Mouse (Mus musculus): ENCODE results near the gene Pakap. TPM values are rescaled to one million over a fixed set of nuclear protein-coding genes. Genes with fewer than 3 reads are reported as not detected.
A peak's percentile ranks its signal among the peaks of the same experiment; 100 is the strongest.

Gene Pakap
- polyA plus RNA-seq, 1 experiment from 2014 or later = 28.4 TPM

DNA sequence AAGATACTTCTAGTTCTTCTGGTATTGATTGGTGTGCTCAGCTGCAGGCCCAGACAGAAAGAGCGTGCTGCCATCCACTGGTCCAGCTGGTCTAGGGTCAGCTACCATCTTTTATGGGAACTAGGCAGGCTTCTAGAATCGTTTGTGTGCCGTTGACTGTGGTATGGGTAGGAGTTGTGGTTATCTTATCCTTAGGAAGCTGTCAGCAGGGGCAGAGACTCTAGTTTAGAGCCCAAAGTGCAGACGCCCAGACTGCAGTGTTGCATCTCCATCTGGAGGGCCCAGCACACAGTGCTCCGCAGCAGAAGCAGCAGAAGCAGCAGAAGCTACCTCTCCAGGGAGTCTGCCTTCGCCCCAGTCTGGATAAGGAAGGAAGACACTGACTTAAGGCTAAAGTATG, 281.5 kb downstream of the Pakap start:
- H3K27me3 ChIP-seq (replicated peaks; ENCODE audit: control insufficient read depth, insufficient read depth, low read length) = no peaks in the 10 kb centered on the region

DNA sequence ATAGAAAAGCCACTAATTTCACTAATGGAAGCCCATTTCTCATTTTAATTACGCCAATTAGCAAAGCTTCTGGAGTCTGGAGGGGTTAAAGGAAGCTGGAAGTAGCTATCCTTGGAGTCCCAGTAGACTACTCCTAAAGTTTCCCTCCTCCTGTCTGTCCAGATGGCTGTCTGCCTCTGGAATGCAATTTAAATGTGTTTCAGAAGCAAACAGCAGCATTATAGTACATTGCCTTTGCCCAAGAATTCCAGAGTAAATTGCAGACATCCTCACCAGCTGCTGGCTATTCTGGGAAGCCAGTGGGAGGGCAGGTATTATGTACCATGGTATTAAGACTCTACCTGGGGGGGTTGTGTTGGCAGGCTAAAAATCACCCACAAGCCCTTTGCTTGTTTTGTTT, 283.8 kb downstream of the Pakap start:
- Histone ChIP-seq H3K9me3 (ENCODE audit: control insufficient read depth, low read length) (0 out of 2 replicates have a peak, but pooled peaks cover 4% of the 10 kb centered on the region), H3K27ac (ENCODE audit: low read depth) (no peak overlapping the region), H3K4me3 (ENCODE audit: low read depth, low read length) (no peak overlapping the region), H3K36me3 (ENCODE audit: control insufficient read depth, insufficient read depth, low read length) (peaks cover 35% of the 10 kb centered on the region), H3K27me3 (replicated peaks; ENCODE audit: control insufficient read depth, insufficient read depth, low read length) (no peaks in the 10 kb centered on the region), H3K9ac (ENCODE audit: low read length) (no peak overlapping the region), H3K4me1 (replicated peaks; ENCODE audit: control insufficient read depth, insufficient read depth, low read length) (peaks cover 22% of the 10 kb centered on the region), H3K4me2 (ENCODE audit: low read length) (no peak overlapping the region)
- DNase-seq (ENCODE audit: low spot score) (peak; percentile 35), ATAC-seq (replicated peaks; ENCODE audit: low FRiP score, low TSS enrichment, low read depth) (no peak)
- 81% methylated on average over 1 of the region's 1 CpGs for WGBS

More for the DNA sequence above, 281.5 kb downstream of the Pakap start:
- H3K4me2 ChIP-seq (ENCODE audit: low read length) = no peak overlapping the region
- H3K9me3 ChIP-seq (ENCODE audit: control insufficient read depth, low read length) = no peaks in the 10 kb centered on the region
- H3K27ac ChIP-seq (ENCODE audit: low read depth) = no peak overlapping the region
- no peak overlapping the region for H3K4me3 ChIP-seq (ENCODE audit: low read depth, low read length)
- ATAC-seq (replicated peaks; ENCODE audit: low FRiP score, low TSS enrichment, low read depth) (no peak), DNase-seq (ENCODE audit: low spot score) (no peak)
- peaks cover 13% of the 10 kb centered on the region for H3K36me3 ChIP-seq (ENCODE audit: control insufficient read depth, insufficient read depth, low read length)
- WGBS = 71% methylated on average over 6 of the region's 6 CpGs
- H3K9ac ChIP-seq (ENCODE audit: low read length) = no peak overlapping the region
- peaks cover 37% of the 10 kb centered on the region for H3K4me1 ChIP-seq (replicated peaks; ENCODE audit: control insufficient read depth, insufficient read depth, low read length)

DNA sequence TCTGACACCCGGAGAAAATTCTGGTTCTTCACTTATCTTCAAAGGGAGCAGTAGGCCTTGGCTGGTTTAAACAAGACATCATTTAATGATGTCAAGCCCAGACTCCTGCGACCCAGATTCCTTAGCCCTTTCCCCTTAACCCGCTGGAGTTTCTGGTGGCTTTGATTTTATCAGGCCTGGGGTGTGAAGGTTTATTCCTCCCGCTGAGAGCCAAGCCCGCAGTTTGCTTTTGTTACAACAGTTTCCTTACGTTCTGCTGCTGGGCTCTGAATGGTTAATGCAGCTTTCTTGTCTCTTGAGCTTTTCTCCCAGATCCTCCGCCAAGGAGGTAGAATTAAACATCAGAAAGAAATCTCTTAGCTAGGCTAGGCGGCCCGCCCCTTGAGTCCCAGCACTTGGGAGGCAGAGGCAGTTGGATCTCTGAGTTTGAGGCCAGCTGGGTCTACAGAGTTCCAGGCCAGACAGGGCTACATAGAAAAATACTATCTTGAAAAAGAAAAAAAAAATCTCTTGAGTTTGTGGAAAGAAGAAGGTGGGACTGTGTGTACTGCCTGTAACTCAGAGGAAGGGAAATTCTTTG, 284.6 kb downstream of the Pakap start:
- DNase-seq (ENCODE audit: low spot score) = peak; percentile 49
- 30% methylated on average over 9 of the region's 9 CpGs for WGBS
- no peaks in the 10 kb centered on the region for H3K27me3 ChIP-seq (replicated peaks; ENCODE audit: control insufficient read depth, insufficient read depth, low read length)
- peaks cover 15% of the 10 kb centered on the region for H3K4me1 ChIP-seq (replicated peaks; ENCODE audit: control insufficient read depth, insufficient read depth, low read length)
- no peak overlapping the region for H3K4me3 ChIP-seq (ENCODE audit: low read depth, low read length)
- ATAC-seq (replicated peaks; ENCODE audit: low FRiP score, low TSS enrichment, low read depth) = no peak
- no peak overlapping the region for H3K9ac ChIP-seq (ENCODE audit: low read length)
- 0 out of 2 replicates have a peak, but pooled peaks cover 6% of the 10 kb centered on the region for H3K9me3 ChIP-seq (ENCODE audit: control insufficient read depth, low read length)
- no peak overlapping the region for H3K4me2 ChIP-seq (ENCODE audit: low read length)
- peaks cover 44% of the 10 kb centered on the region for H3K36me3 ChIP-seq (ENCODE audit: control insufficient read depth, insufficient read depth, low read length)
- H3K27ac ChIP-seq (ENCODE audit: low read depth) = no peak overlapping the region

DNA sequence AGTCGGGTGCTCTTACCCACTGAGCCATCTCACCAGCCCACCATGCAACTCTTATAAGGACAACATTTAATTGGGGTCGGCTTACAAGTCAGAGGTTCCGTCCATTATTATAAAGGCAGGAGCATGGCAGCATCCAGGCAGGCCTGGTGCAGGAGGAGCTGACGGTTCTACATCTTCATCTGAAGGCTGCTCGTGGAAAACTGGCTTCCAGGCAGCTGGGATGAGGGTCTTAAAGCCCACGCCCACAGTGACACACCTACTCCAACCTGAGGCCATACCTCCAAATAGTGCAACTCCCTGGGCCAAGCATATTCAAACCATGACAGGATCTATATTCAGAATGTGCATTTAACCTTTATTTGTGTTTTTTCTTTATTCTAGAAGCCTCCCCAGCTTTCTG, 286.2 kb downstream of the Pakap start:
- 0 out of 2 replicates have a peak, but pooled peaks cover 6% of the 10 kb centered on the region for H3K9me3 ChIP-seq (ENCODE audit: control insufficient read depth, low read length)
- no peak overlapping the region for H3K4me3 ChIP-seq (ENCODE audit: low read depth, low read length)
- no peak overlapping the region for H3K27ac ChIP-seq (ENCODE audit: low read depth)
- H3K4me1 ChIP-seq (replicated peaks; ENCODE audit: control insufficient read depth, insufficient read depth, low read length) = peaks cover 7% of the 10 kb centered on the region
- DNase-seq (ENCODE audit: low spot score) = no peak
- H3K4me2 ChIP-seq (ENCODE audit: low read length) = no peak overlapping the region
- H3K9ac ChIP-seq (ENCODE audit: low read length) = no peak overlapping the region
- H3K36me3 ChIP-seq (ENCODE audit: control insufficient read depth, insufficient read depth, low read length) = peaks cover 55% of the 10 kb centered on the region
- no peak for ATAC-seq (replicated peaks; ENCODE audit: low FRiP score, low TSS enrichment, low read depth)
- WGBS = 85% methylated on average over 6 of the region's 6 CpGs
- H3K27me3 ChIP-seq (replicated peaks; ENCODE audit: control insufficient read depth, insufficient read depth, low read length) = no peaks in the 10 kb centered on the region

DNA sequence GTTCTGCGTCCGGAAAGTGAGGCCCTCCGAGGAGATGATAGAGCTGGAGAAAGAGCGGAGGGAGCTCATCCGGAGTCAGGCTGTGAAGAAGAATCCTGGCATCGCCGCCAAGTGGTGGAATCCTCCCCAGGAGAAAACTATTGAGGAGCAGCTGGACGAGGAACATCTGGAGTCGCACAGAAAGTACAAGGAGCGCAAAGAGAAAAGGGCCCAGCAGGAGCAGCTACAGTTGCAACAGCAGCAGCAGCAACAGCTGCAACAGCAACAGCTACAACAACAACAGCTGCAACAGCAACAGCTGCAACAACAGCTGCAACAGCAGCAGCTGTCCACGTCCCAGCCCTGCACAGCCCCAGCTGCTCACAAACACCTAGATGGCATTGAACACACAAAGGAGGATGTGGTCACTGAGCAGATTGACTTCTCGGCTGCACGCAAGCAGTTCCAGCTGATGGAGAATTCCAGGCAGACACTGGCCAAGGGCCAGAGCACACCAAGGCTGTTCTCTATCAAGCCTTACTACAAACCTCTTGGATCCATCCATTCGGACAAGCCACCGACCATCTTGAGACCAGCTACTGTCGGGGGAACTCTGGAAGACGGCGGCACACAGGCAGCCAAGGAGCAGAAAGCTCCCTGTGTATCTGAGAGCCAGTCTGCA, 287.4 kb downstream of the Pakap start:
- Histone ChIP-seq H3K9ac (ENCODE audit: low read length) (no peak overlapping the region), H3K27me3 (replicated peaks; ENCODE audit: control insufficient read depth, insufficient read depth, low read length) (no peaks in the 10 kb centered on the region), H3K4me1 (replicated peaks; ENCODE audit: control insufficient read depth, insufficient read depth, low read length) (peaks cover 7% of the 10 kb centered on the region), H3K4me2 (ENCODE audit: low read length) (no peak overlapping the region), H3K9me3 (ENCODE audit: control insufficient read depth, low read length) (0 out of 2 replicates have a peak, but pooled peaks cover 6% of the 10 kb centered on the region), H3K4me3 (ENCODE audit: low read depth, low read length) (no peak overlapping the region), H3K36me3 (ENCODE audit: control insufficient read depth, insufficient read depth, low read length) (peaks cover 47% of the 10 kb centered on the region), H3K27ac (ENCODE audit: low read depth) (no peak overlapping the region)
- DNase-seq (ENCODE audit: low spot score) (peak; percentile 50), ATAC-seq (replicated peaks; ENCODE audit: low FRiP score, low TSS enrichment, low read depth) (no peak)
- 67% methylated on average over 18 of the region's 18 CpGs for WGBS

DNA sequence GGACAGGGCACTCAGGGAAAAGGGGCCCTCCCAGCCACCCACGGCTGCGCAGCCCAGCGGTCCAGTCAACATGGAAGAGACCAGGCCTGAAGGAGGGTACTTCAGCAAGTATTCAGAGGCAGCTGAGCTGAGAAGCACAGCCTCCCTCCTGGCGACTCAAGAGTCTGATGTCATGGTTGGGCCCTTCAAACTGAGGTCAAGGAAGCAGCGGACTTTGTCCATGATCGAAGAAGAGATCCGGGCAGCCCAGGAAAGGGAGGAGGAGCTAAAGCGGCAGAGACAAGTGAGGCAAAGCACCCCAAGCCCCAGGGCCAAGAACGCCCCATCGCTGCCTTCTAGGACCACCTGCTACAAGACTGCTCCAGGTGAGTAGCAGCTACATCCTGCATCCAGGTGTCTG, 288.7 kb downstream of the Pakap start:
- Histone ChIP-seq H3K9me3 (ENCODE audit: control insufficient read depth, low read length) (0 out of 2 replicates have a peak, but pooled peaks cover 6% of the 10 kb centered on the region), H3K36me3 (ENCODE audit: control insufficient read depth, insufficient read depth, low read length) (peaks cover 45% of the 10 kb centered on the region), H3K27ac (ENCODE audit: low read depth) (no peak overlapping the region), H3K9ac (ENCODE audit: low read length) (no peak overlapping the region), H3K27me3 (replicated peaks; ENCODE audit: control insufficient read depth, insufficient read depth, low read length) (no peaks in the 10 kb centered on the region), H3K4me2 (ENCODE audit: low read length) (no peak overlapping the region), H3K4me3 (ENCODE audit: low read depth, low read length) (no peak overlapping the region), H3K4me1 (replicated peaks; ENCODE audit: control insufficient read depth, insufficient read depth, low read length) (peaks cover 7% of the 10 kb centered on the region)
- DNase-seq (ENCODE audit: low spot score) = peak; percentile 12
- ATAC-seq (replicated peaks; ENCODE audit: low FRiP score, low TSS enrichment, low read depth) = no peak
- WGBS = 91% methylated on average over 10 of the region's 10 CpGs

DNA sequence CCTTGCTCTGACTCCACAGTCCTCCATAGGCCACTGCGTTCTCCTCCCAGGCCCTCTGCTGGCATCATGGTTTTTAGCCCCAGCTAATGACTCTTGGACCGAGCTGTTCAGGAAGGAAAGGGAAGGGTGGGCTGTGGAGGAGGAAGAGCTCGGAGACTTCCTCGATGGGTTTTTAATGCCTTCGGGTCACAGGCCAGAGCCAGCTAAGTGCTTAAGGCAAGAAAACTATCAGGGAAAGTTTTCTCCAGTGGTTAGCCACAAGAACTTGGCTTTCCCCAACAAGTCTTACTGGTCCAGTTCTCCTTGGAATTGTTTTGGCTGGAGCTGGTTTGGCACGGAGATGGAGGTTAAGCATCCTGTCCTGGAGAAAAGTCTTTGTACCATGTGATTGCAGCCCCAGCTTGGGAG, 292.2 kb downstream of the Pakap start:
- peaks cover 37% of the 10 kb centered on the region for H3K36me3 ChIP-seq (ENCODE audit: control insufficient read depth, insufficient read depth, low read length)
- H3K27me3 ChIP-seq (replicated peaks; ENCODE audit: control insufficient read depth, insufficient read depth, low read length) = no peaks in the 10 kb centered on the region
- DNase-seq (ENCODE audit: low spot score) = peak; percentile 38
- H3K9me3 ChIP-seq (ENCODE audit: control insufficient read depth, low read length) = 0 out of 2 replicates have a peak, but pooled peaks cover 6% of the 10 kb centered on the region
- H3K27ac ChIP-seq (ENCODE audit: low read depth) = no peak overlapping the region
- H3K4me1 ChIP-seq (replicated peaks; ENCODE audit: control insufficient read depth, insufficient read depth, low read length) = peaks cover 6% of the 10 kb centered on the region
- no peak overlapping the region for H3K4me2 ChIP-seq (ENCODE audit: low read length)
- no peak overlapping the region for H3K9ac ChIP-seq (ENCODE audit: low read length)
- H3K4me3 ChIP-seq (ENCODE audit: low read depth, low read length) = no peak overlapping the region
- ATAC-seq (replicated peaks; ENCODE audit: low FRiP score, low TSS enrichment, low read depth) = no peak
- 80% methylated on average over 6 of the region's 6 CpGs for WGBS

DNA sequence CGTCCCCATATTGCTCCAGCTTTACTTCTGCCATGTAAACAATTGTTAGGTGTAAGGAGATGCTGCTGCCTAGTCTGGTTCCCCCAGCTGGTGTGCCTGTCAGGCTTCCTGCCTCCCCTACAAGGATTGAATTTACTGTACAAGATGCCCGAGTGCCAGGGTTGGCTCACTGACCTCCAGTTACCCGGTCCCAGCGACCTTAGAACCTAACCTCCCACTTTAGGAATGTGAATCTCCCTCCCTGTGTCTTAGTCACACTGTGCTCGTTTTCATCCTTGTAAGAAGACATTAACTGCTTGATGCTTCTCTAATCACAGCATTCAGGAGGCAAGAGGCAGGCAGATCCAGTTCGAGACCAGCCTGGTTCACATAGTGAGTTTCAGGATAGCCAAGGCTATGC, 293.2 kb downstream of the Pakap start:
- DNase-seq (ENCODE audit: low spot score) = peak; percentile 43
- Histone ChIP-seq H3K4me1 (replicated peaks; ENCODE audit: control insufficient read depth, insufficient read depth, low read length) (peaks cover 14% of the 10 kb centered on the region), H3K9me3 (ENCODE audit: control insufficient read depth, low read length) (0 out of 2 replicates have a peak, but pooled peaks cover 2% of the 10 kb centered on the region), H3K27ac (ENCODE audit: low read depth) (no peak overlapping the region), H3K36me3 (ENCODE audit: control insufficient read depth, insufficient read depth, low read length) (peaks cover 27% of the 10 kb centered on the region), H3K27me3 (replicated peaks; ENCODE audit: control insufficient read depth, insufficient read depth, low read length) (no peaks in the 10 kb centered on the region), H3K4me2 (ENCODE audit: low read length) (no peak overlapping the region), H3K9ac (ENCODE audit: low read length) (no peak overlapping the region), H3K4me3 (ENCODE audit: low read depth, low read length) (no peak overlapping the region)
- ATAC-seq (replicated peaks; ENCODE audit: low FRiP score, low TSS enrichment, low read depth) = no peak
- 58% methylated on average over 6 of the region's 6 CpGs for WGBS
